Mouse (Mus musculus) spleen, adult 2 months (tissue): Measurements from ENCODE around the gene Gsap.

Experiments used
- CTCF ChIP-seq: fragments of 200-500 bp; IDR thresholded peaks from 2 replicates; pipeline ENCODE4 v1.5.1; 2011; ENCODE audit warnings: mild to moderate bottlenecking, inconsistent platforms; ENCODE audit not compliant: insufficient read depth, insufficient read length, insufficient replicate concordance; ENCODE audit errors: extremely low read depth
- POLR2A ChIP-seq: fragments of 200-500 bp; IDR thresholded peaks from 2 replicates; pipeline ENCODE4 v1.6.1; 2011; ENCODE audit warnings: low read depth, low read length, inconsistent platforms

- TF ChIP-seq CTCF (no peak), POLR2A (no peak)
These were observed 44.4 kb upstream of the Gsap start for GRCm38 (mm10) chr5:21141626-21142025.
